ENCODE assay signal across 8 mouse cellular contexts in the genomic region with DNA sequence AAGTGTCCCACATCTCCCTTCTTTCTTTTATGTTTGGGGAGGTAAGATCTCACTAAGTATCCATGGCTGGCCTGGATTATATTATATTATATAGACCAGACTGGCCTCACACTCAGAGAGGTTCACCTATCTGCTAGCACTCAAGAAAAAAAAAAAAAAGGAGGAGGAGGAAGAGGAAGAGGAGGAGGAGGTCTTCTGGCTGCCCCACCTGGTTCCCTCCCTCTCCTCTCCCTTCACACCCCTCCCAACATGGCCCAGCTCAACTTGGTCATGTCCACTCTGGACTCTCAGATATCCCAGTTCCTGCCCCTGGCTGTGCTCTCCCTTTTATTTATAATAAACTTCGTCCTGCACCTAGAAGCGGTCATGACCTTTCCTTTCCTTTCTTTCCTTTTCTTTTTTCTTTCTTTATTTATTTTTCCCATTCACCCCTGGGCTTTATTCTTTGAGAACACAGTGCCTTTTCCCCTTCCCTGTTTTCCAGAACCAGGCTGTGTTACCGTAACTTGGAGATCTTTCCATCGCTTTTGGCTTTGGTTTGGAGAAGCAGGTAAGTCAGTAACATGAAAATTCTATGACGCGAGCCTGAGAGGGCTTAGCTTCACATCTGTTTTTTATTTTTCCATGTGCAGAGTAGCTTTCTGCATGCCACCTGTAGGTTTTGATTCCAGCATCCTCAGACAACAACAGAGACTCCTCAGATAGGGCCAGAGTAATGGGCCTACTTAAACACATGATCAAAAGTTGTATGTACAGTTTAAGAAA. TPM values are rescaled to one million over a fixed set of nuclear protein-coding genes. Genes with fewer than 3 reads are reported as not detected.
DNase-seq lines count a peak whose midpoint lies in the region; ATAC-seq and TF ChIP-seq lines count a peak whose summit lies in the region.

Gene Itga6 (plus strand): TSS at position 7 of the 765 bp plus-strand sequence.

- no peaks in the 10 kb centered on the region for H3K27me3 ChIP-seq in heart, embryonic 10.5 days (ENCODE audit: insufficient read depth, poor library complexity, severe bottlenecking)
- no peaks in the 10 kb centered on the region for H3K27me3 ChIP-seq in midbrain, postnatal 0 days (ENCODE audit: insufficient read depth, low read length)

- peaks cover 70% of the 10 kb centered on the region for H3K4me1 ChIP-seq in heart, embryonic 10.5 days
- H3K4me1 ChIP-seq in midbrain, postnatal 0 days (ENCODE audit: insufficient read depth, low read length): peaks cover 9% of the 10 kb centered on the region; the same call in 1 of the 2 replicates

- ATAC-seq in midbrain, postnatal 0 days (ENCODE audit: low FRiP score): no peak

- no peak for TF ChIP-seq POLR2A in brain, embryonic 14.5 days (IDR thresholded peaks at IDR 0.05; ENCODE audit: borderline replicate concordance, extremely low read depth, insufficient read depth, insufficient read length, poor library complexity, severe bottlenecking)

- peak within 1 kb of the TSS; percentile 90 for H3K27ac ChIP-seq in heart, embryonic 10.5 days
- no peak within 1 kb of the TSS for H3K27ac ChIP-seq in midbrain, postnatal 0 days (ENCODE audit: low read depth, low read length)

- no peak for DNase-seq in left cerebral cortex, adult 18-20 months (ENCODE audit: low spot score in 2 of 2)
- DNase-seq in left cerebral cortex, adult 9 months (ENCODE audit: low spot score in 2 of 2): no peak
- DNase-seq in brain, embryonic 14.5 days (ENCODE audit: low read depth): no peak
- DNase-seq in heart, embryonic 10.5 days (ENCODE audit: low spot score): no peak
- no peak for DNase-seq in layer of hippocampus, postnatal 25 days (ENCODE audit: extremely low spot score in 1 of 2, low spot score in 1 of 2)
- no peak for DNase-seq in midbrain, postnatal 0 days (ENCODE audit: low spot score)
- DNase-seq in spleen, adult 12 weeks (ENCODE audit: low spot score): no peak
- DNase-seq in spleen, postnatal 36 days (ENCODE audit: low spot score in 2 of 2): no peak

- H3K4me2 ChIP-seq in midbrain, postnatal 0 days (ENCODE audit: low read depth, low read length, poor library complexity, severe bottlenecking): no peak within 1 kb of the TSS

- H3K9ac ChIP-seq in midbrain, postnatal 0 days (replicated peaks; ENCODE audit: low read length, poor library complexity, severe bottlenecking): no peak within 1 kb of the TSS

- WGBS in heart, embryonic 10.5 days: 67% methylated on average over 6 of the region's 6 CpGs
- 74% methylated on average over 6 of the region's 6 CpGs for WGBS in midbrain, postnatal 0 days

- no peaks in the 10 kb centered on the region for H3K36me3 ChIP-seq in heart, embryonic 10.5 days
- H3K36me3 ChIP-seq in midbrain, postnatal 0 days (ENCODE audit: insufficient read depth, low read length): no peaks in the 10 kb centered on the region

- no peak within 1 kb of the TSS for H3K4me3 ChIP-seq in heart, embryonic 10.5 days
- no peak within 1 kb of the TSS for H3K4me3 ChIP-seq in midbrain, postnatal 0 days (ENCODE audit: low read depth, low read length)

- H3K9me3 ChIP-seq in heart, embryonic 10.5 days: no peaks in the 10 kb centered on the region
- no peaks in the 10 kb centered on the region for H3K9me3 ChIP-seq in midbrain, postnatal 0 days (ENCODE audit: low read length)

- TF ChIP-seq CTCF in brain, embryonic 14.5 days (IDR thresholded peaks at IDR 0.05; ENCODE audit: borderline replicate concordance, extremely low read depth, insufficient read depth, insufficient read length): no peak
- TF ChIP-seq CTCF in midbrain, postnatal 0 days (IDR thresholded peaks at IDR 0.05): no peak

RNA-seq across cellular contexts. Expression of gene Itga6, which starts in this region (rescaled TPM):
- total RNA-seq in left cerebral cortex, adult 18-20 months (2021): 10 to 100 TPM; 24.9 to 25.2 TPM
- 30.7 and 36.8 TPM in 2 replicates for polyA plus RNA-seq in brain, embryonic 14.5 days (2012; rRNA removed)
- polyA plus RNA-seq in heart, embryonic 10.5 days (2016; fragmentation: Nextera tagmentation; extraction: Ambion mirVana): 93.7 and 111 TPM in 2 replicates
- 10 to 100 TPM; 27.2 to 35.7 TPM for total RNA-seq in layer of hippocampus, postnatal 25 days (2021)
- 38.9 and 41.5 TPM in 2 replicates for total RNA-seq in midbrain, postnatal 0 days (2014; rRNA removed)
- polyA plus RNA-seq in midbrain, postnatal 0 days (2015; fragmentation: Nextera tagmentation; extraction: Ambion mirVana): 14.5 and 16.0 TPM in 2 replicates
